Mouse (Mus musculus): ENCODE measurements around the gene Usp37.

GRCm38 (mm10) chr1:74404206-74404605, 139.9 kb downstream of the Usp37 start:
- TF ChIP-seq CTCF (IDR thresholded peaks at IDR 0.05; ENCODE audit: low read depth) (no peak), EP300 (IDR thresholded peaks at IDR 0.05; ENCODE audit: low read depth) (no peak)
